Mouse (Mus musculus) G1E (cell line): ENCODE measurements around the gene Vapa. TPM values are rescaled to one million over a fixed set of nuclear protein-coding genes. Genes with fewer than 3 reads are reported as not detected.
"Not testable (repeated sequence)": the region's sequence is repeated elsewhere in the genome, so short reads cannot be mapped to it uniquely, and the experiment has no call there.

Source experiments
- ATAC-seq: 2 replicates; pipeline ENCODE4 v1.8.0; 2016; ENCODE audit warnings: mild to moderate bottlenecking; ENCODE audit not compliant: insufficient number of reproducible peaks, poor library complexity, low FRiP score, severe bottlenecking; ENCODE audit errors: extremely low read depth
- DNase-seq: peaks from one replicate; pipeline ENCODE4 v3.0.0; 2012; ENCODE audit warnings: low spot score
- H3K27me3 ChIP-seq: 2 replicates; pipeline ENCODE4 v1.6.1; 2012; ENCODE audit warnings: mild to moderate bottlenecking, low read length, inconsistent platforms; ENCODE audit not compliant: insufficient read depth
- H3K36me3 ChIP-seq: replicated peaks from 2 replicates; pipeline ENCODE3; 2012; ENCODE audit warnings: mild to moderate bottlenecking, inconsistent platforms
- H3K4me1 ChIP-seq: 2 replicates; pipeline ENCODE4 v1.6.1; 2012; ENCODE audit warnings: low read depth, low read length, inconsistent platforms, mixed read lengths; ENCODE audit not compliant: insufficient read depth
- H3K4me3 ChIP-seq: 2 replicates; pipeline ENCODE4 v1.5.1; 2012; ENCODE audit warnings: low read depth, mild to moderate bottlenecking, inconsistent platforms, low read length, moderate library complexity, mixed read lengths
- H3K9me3 ChIP-seq: replicated peaks from 2 replicates; pipeline ENCODE4 v1.6.1; 2012; ENCODE audit warnings: inconsistent platforms
- CTCF ChIP-seq: IDR thresholded peaks from 2 replicates; pipeline ENCODE4 v1.5.1; 2012; ENCODE audit warnings: low read depth, low read length, inconsistent platforms, mixed read lengths
- GATA1 ChIP-seq: IDR thresholded peaks from 2 replicates; pipeline ENCODE4 v1.6.1; 2012; ENCODE audit warnings: borderline replicate concordance, low read length, inconsistent platforms, mixed read lengths
- GATA2 ChIP-seq: IDR thresholded peaks from 2 replicates; pipeline ENCODE4 v1.6.1; 2012; ENCODE audit warnings: low read depth, low read length, inconsistent platforms, borderline replicate concordance
- POLR2AphosphoS5 ChIP-seq: IDR thresholded peaks from 2 replicates; pipeline ENCODE4 v1.6.1; 2012; ENCODE audit warnings: low read depth, low read length, inconsistent platforms; ENCODE audit not compliant: insufficient replicate concordance
- TAL1 ChIP-seq: conservative IDR thresholded peaks from 2 replicates; pipeline ENCODE4 v1.6.1; 2012; ENCODE audit warnings: low read depth, low read length, inconsistent platforms, mixed read lengths
- polyA plus RNA-seq: library from polyadenylated mRNA; stranded (reverse); fragments of >175 nt; gene quantifications from 2 replicates; pipeline ENCODE4 v1.2.3, GENCODE M21; 2012
- total RNA-seq, 2 experiments: library from RNA; stranded (forward) in 1 of 2; stranded (reverse) in 1 of 2; fragments of 200-1000 nt in 1 of 2; fragments of >200 nt in 1 of 2; fragmentation: Nextera tagmentation in 1 of 2; gene quantifications; 2 replicates each; pipeline ENCODE4 v1.2.3; 2014 to 2017

Gene Vapa
- total and polyA plus RNA-seq, 3 experiments, result 130 to 174 (median 148) TPM

GRCm38 (mm10) chr17:65629943-65630342 lies 16.6 kb upstream of the Vapa start:
- ATAC-seq, result no peak
- DNase-seq, result no peak
- no peak overlapping the region for H3K4me3 ChIP-seq
- H3K4me1 ChIP-seq, result no peaks in the 10 kb centered on the region
- H3K36me3 ChIP-seq, result no peaks in the 10 kb centered on the region
- H3K27me3 ChIP-seq, result peaks cover 6% of the 10 kb centered on the region
- H3K9me3 ChIP-seq, result no peaks in the 10 kb centered on the region
- no peak for TF ChIP-seq GATA1
- TF ChIP-seq TAL1, result no peak
- TF ChIP-seq GATA2, result no peak
- TF ChIP-seq CTCF, result no peak
- TF ChIP-seq POLR2AphosphoS5, result no peak

GRCm38 (mm10) chr17:65628823-65629532 lies 15.6 kb upstream of the Vapa start:
- not testable (repeated sequence) for ATAC-seq, H3K4me3 ChIP-seq, H3K4me1 ChIP-seq, H3K27me3 ChIP-seq, DNase-seq, H3K36me3 ChIP-seq, H3K9me3 ChIP-seq

GRCm38 (mm10) chr17:65626301-65626700 lies 12.9 kb upstream of the Vapa start:
- ATAC-seq, result no peak
- H3K36me3 ChIP-seq, result no peaks in the 10 kb centered on the region
- H3K27me3 ChIP-seq, result peaks cover 8% of the 10 kb centered on the region; the same call in 1 of the 2 replicates
- DNase-seq, result no peak
- TF ChIP-seq CTCF (no peak), GATA1 (no peak), TAL1 (no peak), GATA2 (no peak), POLR2AphosphoS5 (no peak)
- no peaks in the 10 kb centered on the region for H3K4me1 ChIP-seq
- no peaks in the 10 kb centered on the region for H3K9me3 ChIP-seq
- H3K4me3 ChIP-seq, result no peak overlapping the region

DNA sequence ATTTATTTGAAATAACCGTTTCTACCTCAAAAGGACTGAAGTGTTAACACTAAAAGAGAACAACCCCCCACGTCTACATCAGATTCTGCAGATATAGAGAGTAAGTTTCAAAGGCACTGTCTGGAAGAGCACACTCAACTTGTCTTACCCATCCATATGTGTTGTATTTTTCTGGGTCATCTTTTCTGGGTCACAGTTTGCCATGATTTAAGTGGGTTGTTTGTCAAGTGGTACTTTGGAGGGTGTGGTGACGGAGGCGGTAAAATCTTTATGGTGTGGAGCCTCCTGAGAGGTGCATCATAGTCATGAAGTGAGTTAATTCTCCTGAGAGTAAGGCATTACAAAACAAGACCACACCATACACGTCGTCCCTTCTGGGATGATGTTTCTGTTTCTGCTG lies 12.2 kb upstream of the Vapa start:
- no peak overlapping the region for H3K4me3 ChIP-seq
- DNase-seq (no peak), ATAC-seq (no peak)
- TF ChIP-seq TAL1 (no peak), GATA2 (no peak), CTCF (no peak), GATA1 (no peak)
- no peaks in the 10 kb centered on the region for H3K36me3 ChIP-seq
- H3K27me3 ChIP-seq, result peaks cover 8% of the 10 kb centered on the region; the same call in 1 of the 2 replicates
- H3K4me1 ChIP-seq, result no peaks in the 10 kb centered on the region
- no peaks in the 10 kb centered on the region for H3K9me3 ChIP-seq

DNA sequence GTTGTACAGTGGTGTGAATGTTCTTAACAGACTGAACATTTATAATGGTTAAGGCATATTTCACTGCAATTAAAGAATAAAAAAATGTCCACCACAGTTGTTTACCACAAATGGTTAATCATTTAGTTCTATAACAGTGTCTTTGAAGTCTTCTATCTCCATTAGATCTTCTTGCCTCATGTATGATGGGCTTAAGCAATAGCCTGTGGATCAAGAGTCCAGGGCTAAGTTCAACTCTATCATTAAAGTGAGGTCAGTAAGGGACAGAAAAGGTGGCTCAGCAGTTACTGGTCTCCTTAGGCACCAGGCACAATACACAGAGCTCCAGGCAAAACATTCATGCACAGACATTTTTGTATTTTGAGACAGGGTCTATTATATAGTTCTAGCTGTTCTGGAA lies 9.8 kb upstream of the Vapa start:
- Histone ChIP-seq H3K36me3 (no peaks in the 10 kb centered on the region), H3K9me3 (no peaks in the 10 kb centered on the region), H3K4me3 (no peak overlapping the region), H3K4me1 (no peaks in the 10 kb centered on the region), H3K27me3 (peaks cover 8% of the 10 kb centered on the region; the same call in 1 of the 2 replicates)
- ATAC-seq (no peak), DNase-seq (no peak)
- TF ChIP-seq TAL1 (no peak), GATA1 (no peak), POLR2AphosphoS5 (no peak), CTCF (no peak), GATA2 (no peak)

- H3K27me3 ChIP-seq, result peaks cover 4% of the 10 kb centered on the region; the same call in 1 of the 2 replicates
- H3K4me1 ChIP-seq, result peaks cover 16% of the 10 kb centered on the region
- no peak for TF ChIP-seq GATA2
- TF ChIP-seq TAL1, result no peak
- TF ChIP-seq CTCF, result no peak
- TF ChIP-seq POLR2AphosphoS5, result no peak
- TF ChIP-seq GATA1, result no peak
- DNase-seq (no peak), ATAC-seq (no peak)
- no peak overlapping the region for H3K4me3 ChIP-seq
- H3K36me3 ChIP-seq, result no peaks in the 10 kb centered on the region
- no peaks in the 10 kb centered on the region for H3K9me3 ChIP-seq
These were observed 5.1 kb upstream of the Vapa start for GRCm38 (mm10) chr17:65618431-65618830.

DNA sequence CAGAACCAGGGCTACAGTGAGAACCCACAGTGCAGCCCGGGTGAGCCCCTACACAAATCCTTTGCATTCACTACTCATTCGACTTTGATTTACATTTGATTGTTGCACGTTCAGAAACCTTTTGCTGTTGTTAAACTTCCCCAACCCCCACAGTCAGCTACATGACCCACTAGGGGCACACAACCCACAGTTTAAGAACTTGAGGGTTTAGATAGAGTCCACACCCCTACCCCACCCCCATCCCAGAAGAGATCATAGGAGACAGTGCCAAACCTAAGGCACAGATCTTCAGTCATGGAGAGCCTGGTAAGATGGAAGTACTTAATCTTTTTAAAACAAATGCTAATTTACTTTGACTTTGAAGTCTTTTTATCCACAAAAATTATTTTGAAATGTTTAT lies 2.3 kb upstream of the Vapa start:
- H3K4me3 ChIP-seq, result no peak overlapping the region
- no peaks in the 10 kb centered on the region for H3K36me3 ChIP-seq
- ATAC-seq, result no peak
- peaks cover 23% of the 10 kb centered on the region for H3K4me1 ChIP-seq
- no peaks in the 10 kb centered on the region for H3K9me3 ChIP-seq
- peaks cover 4% of the 10 kb centered on the region; the same call in 1 of the 2 replicates for H3K27me3 ChIP-seq
- no peak for DNase-seq
- no peak for TF ChIP-seq GATA2
- TF ChIP-seq CTCF, result no peak
- TF ChIP-seq GATA1, result no peak
- no peak for TF ChIP-seq POLR2AphosphoS5
